Mouse (Mus musculus) embryonic facial prominence, embryonic 10.5 days (tissue): Measurements from ENCODE around the gene Prkn. TPM values are rescaled to one million over a fixed set of nuclear protein-coding genes. Genes with fewer than 3 reads are reported as not detected.

Experiments used
- DNase-seq: peaks from one replicate; pipeline ENCODE4 v3.0.0-alpha.2; 2017; ENCODE audit warnings: low spot score
- H3K27ac ChIP-seq: fragments of 300-500 bp; sonication (generic); replicated peaks from 2 replicates; pipeline ENCODE4 v1.5.1; 2016; ENCODE audit warnings: mild to moderate bottlenecking
- H3K27me3 ChIP-seq: fragments of 300-500 bp; sonication (generic); replicated peaks from 2 replicates; pipeline ENCODE4 v1.6.1; 2016; ENCODE audit warnings: low read depth, mild to moderate bottlenecking; ENCODE audit not compliant: poor library complexity, severe bottlenecking
- H3K36me3 ChIP-seq: fragments of 300-500 bp; sonication (generic); replicated peaks from 2 replicates; pipeline ENCODE4 v1.6.1; 2016; ENCODE audit warnings: mild to moderate bottlenecking, moderate library complexity
- H3K4me1 ChIP-seq: fragments of 300-500 bp; sonication (generic); 2 replicates; pipeline ENCODE4 v1.6.1; 2016
- H3K4me3 ChIP-seq: fragments of 300-500 bp; sonication (generic); 2 replicates; pipeline ENCODE4 v1.5.1; 2016; ENCODE audit warnings: mild to moderate bottlenecking, moderate library complexity
- H3K9me3 ChIP-seq: fragments of 300-500 bp; sonication (generic); 2 replicates; pipeline ENCODE4 v1.6.1; 2016; ENCODE audit warnings: mild to moderate bottlenecking
- WGBS: fragments of 180-500 bp; shearing (Covaris S2); methylation state at CpG from one replicate; pipeline ENCODE4 v1.1.7; 2016; 5-methylcytosine and 5-hydroxymethylcytosine counted together
- polyA plus RNA-seq: library from polyadenylated mRNA; unstranded; fragments of >200 nt; fragmentation: Nextera tagmentation; extraction: Ambion mirVana; gene quantifications from 2 replicates; pipeline ENCODE4 v1.2.1, GENCODE M21; 2016

Gene Prkn
- polyA plus RNA-seq, 1 experiment from 2014 or later: 1.1 TPM

DNA sequence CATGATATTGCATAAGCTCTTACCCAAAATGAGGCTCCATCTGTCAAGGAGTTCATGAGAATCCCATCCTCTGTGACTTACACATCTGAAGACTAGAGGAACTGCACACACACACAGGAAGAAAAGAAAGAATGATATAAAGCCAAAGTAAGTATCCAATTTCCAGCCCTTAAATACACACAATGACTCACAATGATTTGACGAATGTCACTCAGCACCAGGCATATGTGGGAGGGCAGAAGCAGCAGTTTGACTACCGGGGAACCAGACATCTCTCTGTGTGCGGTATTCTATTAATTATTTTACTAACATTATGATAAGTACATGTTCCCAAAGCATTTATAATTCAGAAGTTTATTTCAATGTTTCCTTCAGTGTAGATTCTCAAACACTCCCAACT is 780.6 kb downstream of the Prkn start:
- Histone ChIP-seq H3K9me3 (no peaks in the 10 kb centered on the region), H3K4me1 (peaks cover 12% of the 10 kb centered on the region; the same call in 1 of the 2 replicates), H3K36me3 (no peaks in the 10 kb centered on the region), H3K27ac (no peak overlapping the region), H3K27me3 (no peaks in the 10 kb centered on the region), H3K4me3 (no peak overlapping the region)
- 83% methylated on average over 3 of the region's 3 CpGs for WGBS
- peak; percentile 1 for DNase-seq

DNA sequence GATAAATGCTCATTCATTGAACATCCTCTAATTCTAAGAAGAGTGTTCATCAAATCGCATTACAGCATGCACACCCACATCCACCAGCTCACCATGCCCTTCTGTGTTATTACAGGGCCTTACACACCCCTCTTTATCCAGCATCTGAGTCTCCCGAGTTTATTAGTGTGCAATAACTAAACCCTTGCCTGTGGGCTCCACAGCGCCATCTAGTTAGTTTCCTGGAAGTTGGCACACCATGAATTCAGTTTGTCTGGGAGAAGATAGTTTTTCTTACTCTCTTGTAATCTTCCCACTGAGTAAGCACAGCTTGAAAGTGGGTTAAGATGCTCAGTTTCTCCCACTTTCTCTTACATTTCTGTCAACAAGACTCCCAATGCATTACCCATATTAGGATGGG is 781.3 kb downstream of the Prkn start:
- no peak overlapping the region for H3K27ac ChIP-seq
- H3K36me3 ChIP-seq: no peaks in the 10 kb centered on the region
- DNase-seq: peak; percentile 8
- 60% methylated on average over 3 of the region's 3 CpGs for WGBS
- no peaks in the 10 kb centered on the region for H3K27me3 ChIP-seq
- no peak overlapping the region for H3K4me3 ChIP-seq
- no peaks in the 10 kb centered on the region for H3K9me3 ChIP-seq
- H3K4me1 ChIP-seq: peaks cover 12% of the 10 kb centered on the region; the same call in 1 of the 2 replicates

DNA sequence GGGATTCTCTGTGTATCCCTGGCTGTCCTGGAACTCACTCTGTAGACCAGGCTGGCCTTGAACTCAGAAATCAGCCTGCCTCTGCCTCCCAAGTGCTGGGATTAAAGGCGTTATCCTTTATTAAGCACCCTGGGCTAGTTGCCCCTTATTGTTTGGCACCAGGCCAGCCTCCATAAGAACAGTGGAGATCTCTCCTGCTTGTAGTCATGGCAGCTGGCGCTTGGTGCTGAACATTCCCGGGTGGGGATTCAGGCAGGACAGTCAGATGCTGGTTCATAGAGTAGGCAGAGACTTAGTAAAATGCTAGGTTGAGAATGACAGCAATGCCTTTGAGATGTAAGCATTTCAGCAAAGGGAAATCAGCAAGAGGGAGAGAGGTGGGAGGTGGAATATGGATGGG is 786.1 kb downstream of the Prkn start:
- 93% methylated on average over 3 of the region's 3 CpGs for WGBS
- Histone ChIP-seq H3K27ac (no peak overlapping the region), H3K36me3 (no peaks in the 10 kb centered on the region), H3K9me3 (no peaks in the 10 kb centered on the region), H3K4me1 (no peaks in the 10 kb centered on the region), H3K27me3 (no peaks in the 10 kb centered on the region), H3K4me3 (no peak overlapping the region)
- no peak for DNase-seq

GRCm38 (mm10) chr17:11635121-11635520 is 794.9 kb downstream of the Prkn start:
- no peaks in the 10 kb centered on the region for H3K9me3 ChIP-seq
- H3K36me3 ChIP-seq: no peaks in the 10 kb centered on the region
- H3K27me3 ChIP-seq: no peaks in the 10 kb centered on the region
- H3K4me3 ChIP-seq: no peak overlapping the region
- 95% methylated on average over 11 of the region's 11 CpGs for WGBS
- H3K27ac ChIP-seq: no peak overlapping the region
- no peak for DNase-seq
- H3K4me1 ChIP-seq: no peaks in the 10 kb centered on the region

DNA sequence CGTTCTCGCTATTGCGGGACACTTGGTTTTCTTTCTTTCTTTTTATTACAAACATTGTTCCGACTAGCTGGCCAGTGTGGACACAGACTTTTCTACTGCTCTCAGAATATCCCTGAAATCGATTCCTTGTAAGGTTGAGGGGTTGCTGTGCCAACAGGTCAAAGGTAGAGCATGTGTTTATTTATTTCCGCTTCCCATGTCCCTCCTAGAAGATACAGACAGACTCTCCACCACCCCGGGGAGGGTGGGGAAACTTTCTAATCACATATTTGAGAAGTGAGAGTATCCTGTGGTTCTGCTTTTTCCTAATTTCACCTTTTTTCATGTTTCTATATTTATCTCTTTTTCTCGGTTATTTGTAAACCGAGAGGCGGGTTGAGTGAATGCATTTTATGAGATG is 797.5 kb downstream of the Prkn start:
- Histone ChIP-seq H3K36me3 (no peaks in the 10 kb centered on the region), H3K9me3 (no peaks in the 10 kb centered on the region), H3K4me1 (no peaks in the 10 kb centered on the region), H3K27me3 (no peaks in the 10 kb centered on the region), H3K4me3 (no peak overlapping the region), H3K27ac (no peak overlapping the region)
- 83% methylated on average over 10 of the region's 10 CpGs for WGBS
- no peak for DNase-seq

GRCm38 (mm10) chr17:11638451-11638850 is 798.3 kb downstream of the Prkn start:
- H3K4me3 ChIP-seq: no peak overlapping the region
- DNase-seq: no peak
- H3K27ac ChIP-seq: no peak overlapping the region
- H3K4me1 ChIP-seq: no peaks in the 10 kb centered on the region
- H3K9me3 ChIP-seq: no peaks in the 10 kb centered on the region
- H3K27me3 ChIP-seq: no peaks in the 10 kb centered on the region
- no peaks in the 10 kb centered on the region for H3K36me3 ChIP-seq
- 86% methylated on average over 6 of the region's 6 CpGs for WGBS

DNA sequence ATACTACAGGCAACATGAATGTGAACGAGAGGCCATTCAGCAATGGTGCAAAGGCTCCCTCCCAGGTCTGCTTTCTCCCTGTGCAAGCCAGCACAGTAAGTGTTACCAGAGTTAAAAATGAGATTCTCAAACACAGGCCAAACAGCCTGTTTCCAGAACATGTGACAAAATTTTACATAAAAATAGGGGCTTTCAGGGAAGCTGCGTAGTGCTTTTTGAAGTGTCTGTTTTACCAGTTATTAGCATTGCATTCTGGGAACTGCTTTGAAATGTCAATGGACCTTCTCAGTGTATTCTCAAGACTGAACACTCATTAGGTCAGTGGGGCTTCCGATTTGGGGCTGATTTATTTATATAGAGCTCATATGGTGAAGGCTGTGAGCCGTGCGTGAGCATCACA is 799.6 kb downstream of the Prkn start:
- DNase-seq: no peak
- whole genome bisulfite sequencing: 88% methylated on average over 5 of the region's 5 CpGs
- H3K27me3 ChIP-seq: no peaks in the 10 kb centered on the region
- no peaks in the 10 kb centered on the region for H3K36me3 ChIP-seq
- H3K4me1 ChIP-seq: no peaks in the 10 kb centered on the region
- no peak overlapping the region for H3K4me3 ChIP-seq
- H3K27ac ChIP-seq: no peak overlapping the region
- H3K9me3 ChIP-seq: no peaks in the 10 kb centered on the region

DNA sequence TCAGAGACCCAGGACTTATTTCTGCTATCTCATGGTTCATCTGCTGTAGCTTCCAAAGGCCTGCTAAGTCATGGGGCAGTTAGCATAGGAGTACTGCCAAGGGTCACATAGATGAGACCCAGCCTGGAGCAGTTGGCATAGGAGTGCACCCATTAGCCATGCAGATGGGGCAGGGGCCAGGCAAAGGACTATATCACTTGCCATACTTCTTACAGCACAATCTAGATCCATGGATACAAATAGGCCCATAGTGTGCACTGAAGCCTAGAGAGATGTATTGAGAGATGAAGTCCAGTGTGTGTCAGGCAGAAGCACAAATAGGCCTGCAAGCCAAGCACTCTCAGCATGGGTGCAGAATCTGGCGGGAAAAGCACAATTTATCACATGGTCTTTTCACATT is 802.1 kb downstream of the Prkn start:
- H3K4me3 ChIP-seq: no peak overlapping the region

DNA sequence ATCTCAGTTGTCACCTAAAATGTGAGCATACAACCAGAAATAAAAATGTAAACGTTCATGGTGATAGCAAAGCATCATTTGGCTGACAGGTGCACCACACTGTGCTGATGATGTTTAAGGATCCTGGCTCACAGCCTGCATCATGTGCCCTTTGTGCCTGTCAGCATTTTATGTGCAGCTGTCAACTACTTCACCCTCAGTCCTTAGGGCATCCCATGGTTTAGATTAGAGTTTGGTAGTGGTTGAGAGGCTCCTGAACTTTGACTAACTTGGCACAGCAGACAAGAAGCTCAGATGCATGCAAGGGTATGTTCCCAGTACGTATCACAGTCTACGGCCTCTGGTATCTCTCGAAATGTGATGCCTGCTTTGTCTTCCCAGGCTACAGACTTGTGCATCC is 803.8 kb downstream of the Prkn start:
- no peak overlapping the region for H3K4me3 ChIP-seq
- DNase-seq: no peak
- H3K36me3 ChIP-seq: no peaks in the 10 kb centered on the region
- WGBS: 83% methylated on average over 4 of the region's 4 CpGs
- no peaks in the 10 kb centered on the region for H3K9me3 ChIP-seq
- H3K27me3 ChIP-seq: no peaks in the 10 kb centered on the region
- H3K4me1 ChIP-seq: no peaks in the 10 kb centered on the region
- no peak overlapping the region for H3K27ac ChIP-seq

More for the DNA sequence above, 802.1 kb downstream of the Prkn start:
- H3K9me3 ChIP-seq: no peaks in the 10 kb centered on the region
- DNase-seq: no peak
- no peak overlapping the region for H3K27ac ChIP-seq
- H3K4me1 ChIP-seq: no peaks in the 10 kb centered on the region
- WGBS: 89% methylated on average over 1 of the region's 1 CpGs
- no peaks in the 10 kb centered on the region for H3K36me3 ChIP-seq
- no peaks in the 10 kb centered on the region for H3K27me3 ChIP-seq

GRCm38 (mm10) chr17:11644873-11645464 is 804.8 kb downstream of the Prkn start:
- Histone ChIP-seq H3K27me3 (no peaks in the 10 kb centered on the region), H3K36me3 (no peaks in the 10 kb centered on the region), H3K4me3 (no peak overlapping the region), H3K4me1 (no peaks in the 10 kb centered on the region), H3K27ac (no peak overlapping the region), H3K9me3 (no peaks in the 10 kb centered on the region)
- no peak for DNase-seq
- WGBS: 91% methylated on average over 3 of the region's 3 CpGs

DNA sequence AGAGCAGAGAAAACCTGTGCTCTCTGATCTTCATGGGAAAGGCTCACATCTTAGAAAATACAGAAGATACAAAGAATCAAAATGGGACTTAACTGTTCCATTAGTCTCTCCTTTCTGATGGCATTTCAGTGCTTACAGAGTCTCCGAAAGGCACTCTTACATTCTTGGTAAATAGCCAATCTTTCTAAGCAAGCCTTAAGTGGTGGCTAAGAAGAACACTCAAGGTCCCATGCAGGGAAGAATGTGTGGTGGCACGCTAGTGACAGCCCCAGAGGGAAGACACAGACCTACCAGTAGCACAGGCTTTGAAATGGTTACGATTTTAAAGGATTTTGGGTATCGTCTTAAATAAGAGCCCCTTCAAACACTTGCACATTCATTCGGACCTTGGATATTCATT is 816.2 kb downstream of the Prkn start:
- Histone ChIP-seq H3K27ac (no peak overlapping the region), H3K27me3 (no peaks in the 10 kb centered on the region), H3K4me3 (no peak overlapping the region), H3K9me3 (no peaks in the 10 kb centered on the region), H3K36me3 (no peaks in the 10 kb centered on the region), H3K4me1 (no peaks in the 10 kb centered on the region)
- DNase-seq: no peak
- 79% methylated on average over 5 of the region's 5 CpGs for WGBS

DNA sequence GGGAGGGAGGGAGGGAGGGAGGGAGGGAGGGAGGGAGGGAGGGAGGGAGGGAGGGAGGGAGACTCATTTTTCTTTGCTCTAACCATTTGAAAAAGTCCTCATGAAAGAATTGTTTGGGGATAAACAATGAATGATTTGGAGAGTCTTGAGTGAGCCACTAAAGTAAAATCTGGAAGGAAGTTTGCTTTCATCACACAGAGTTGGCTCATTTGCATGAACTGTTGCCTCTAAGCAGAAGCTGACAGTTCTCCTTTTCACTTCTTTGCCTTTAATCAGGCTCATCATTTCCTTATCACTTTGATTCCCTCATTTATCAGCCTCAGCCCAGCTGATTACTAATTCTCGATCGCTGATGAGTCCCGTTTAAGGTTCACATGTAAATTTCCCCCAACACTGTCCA is 816.7 kb downstream of the Prkn start:
- H3K4me3 ChIP-seq: no peak overlapping the region
- DNase-seq: no peak
- H3K36me3 ChIP-seq: no peaks in the 10 kb centered on the region
- WGBS: 87% methylated on average over 3 of the region's 3 CpGs
- no peak overlapping the region for H3K27ac ChIP-seq
- no peaks in the 10 kb centered on the region for H3K4me1 ChIP-seq
- H3K9me3 ChIP-seq: no peaks in the 10 kb centered on the region
- H3K27me3 ChIP-seq: no peaks in the 10 kb centered on the region

- Histone ChIP-seq H3K27me3 (peaks cover 20% of the 10 kb centered on the region; the same call in 1 of the 2 replicates), H3K36me3 (no peaks in the 10 kb centered on the region), H3K27ac (no peak overlapping the region), H3K4me3 (no peak overlapping the region), H3K9me3 (no peaks in the 10 kb centered on the region), H3K4me1 (peaks cover 8% of the 10 kb centered on the region)
- no peak for DNase-seq
- WGBS: 73% methylated on average over 1 of the region's 1 CpGs
Observed at GRCm38 (mm10) chr17:11661898-11662297, 821.7 kb downstream of the Prkn start.
